ENCODE assay signal across 9 mouse cellular contexts in genomic region chr12:17692953-17693352, GRCm38 (mm10). TPM values are rescaled to one million over a fixed set of nuclear protein-coding genes. Genes with fewer than 3 reads are reported as not detected.
A peak's percentile ranks its signal among the peaks of the same experiment; 100 is the strongest.
DNase-seq lines count a peak whose midpoint lies in the region; ATAC-seq and TF ChIP-seq lines count a peak whose summit lies in the region.
"Had no signal": no experiment of that assay in that cellular context is flagged by ENCODE, and none has a peak within 500 bp of the region (broad histone marks: within the 10 kb centered on the region; RNA-seq: fewer than 3 reads in every experiment).

No protein-coding gene starts in this region.

- no peaks in the 10 kb centered on the region for H3K9me3 ChIP-seq in limb, embryonic 12.5 days
- no peaks in the 10 kb centered on the region for H3K9me3 ChIP-seq in limb, embryonic 10.5 days (replicated peaks)
- H3K9me3 ChIP-seq in hindbrain, postnatal 0 days (ENCODE audit: low read length) = no peaks in the 10 kb centered on the region
- no peaks in the 10 kb centered on the region for H3K9me3 ChIP-seq in midbrain, postnatal 0 days (ENCODE audit: low read length)

- 0 out of 2 replicates have a peak overlapping the region, but pooled peaks have one; percentile 19 for H3K4me2 ChIP-seq in limb, embryonic 12.5 days
- H3K4me2 ChIP-seq in hindbrain, postnatal 0 days (ENCODE audit: low read depth, low read length) = peak overlapping the region; percentile 96
- peak overlapping the region; percentile 96 for H3K4me2 ChIP-seq in midbrain, postnatal 0 days (ENCODE audit: low read depth, low read length, poor library complexity, severe bottlenecking)

- WGBS in limb, embryonic 12.5 days = 51% methylated on average over 4 of the region's 4 CpGs
- WGBS in limb, embryonic 10.5 days = 68% methylated on average over 4 of the region's 4 CpGs
- 58% methylated on average over 4 of the region's 4 CpGs for WGBS in hindbrain, postnatal 0 days
- WGBS in midbrain, postnatal 0 days = 67% methylated on average over 4 of the region's 4 CpGs

- H3K27ac ChIP-seq in limb, embryonic 12.5 days = no peak overlapping the region
- no peak overlapping the region for H3K27ac ChIP-seq in limb, embryonic 10.5 days
- H3K27ac ChIP-seq in hindbrain, postnatal 0 days = no peak overlapping the region
- no peak overlapping the region for H3K27ac ChIP-seq in midbrain, postnatal 0 days (ENCODE audit: low read depth, low read length)

- peak; percentile 16 for DNase-seq in cerebellum, adult 8-10 months
- no peak for DNase-seq in cerebellum, adult 11-12 months
- DNase-seq in limb, embryonic 10.5 days (ENCODE audit: low spot score) = no peak
- DNase-seq in hindbrain, postnatal 0 days (ENCODE audit: low spot score) = no peak
- no peak for DNase-seq in midbrain, postnatal 0 days (ENCODE audit: low spot score)
- DNase-seq in right cerebral cortex, postnatal 10 days (ENCODE audit: low spot score in 2 of 2) = no peak
- DNase-seq in right cerebral cortex, adult 18-20 months = no peak

- ATAC-seq in limb, embryonic 12.5 days (ENCODE audit: insufficient number of reproducible peaks, insufficient read depth, low FRiP score, low TSS enrichment, low read depth) = no peak
- no peak for ATAC-seq in hindbrain, postnatal 0 days
- ATAC-seq in midbrain, postnatal 0 days (ENCODE audit: low FRiP score) = no peak
- ATAC-seq: Patski had no signal

- no peak overlapping the region for H3K9ac ChIP-seq in limb, embryonic 12.5 days (replicated peaks)
- H3K9ac ChIP-seq in hindbrain, postnatal 0 days (replicated peaks; ENCODE audit: low read length) = no peak overlapping the region; the same call in 1 of the 2 replicates
- no peak overlapping the region for H3K9ac ChIP-seq in midbrain, postnatal 0 days (replicated peaks; ENCODE audit: low read length, poor library complexity, severe bottlenecking)

- peaks cover 38% of the 10 kb centered on the region for H3K4me1 ChIP-seq in limb, embryonic 12.5 days (replicated peaks)
- H3K4me1 ChIP-seq in limb, embryonic 10.5 days = peaks cover 64% of the 10 kb centered on the region
- H3K4me1 ChIP-seq in hindbrain, postnatal 0 days (ENCODE audit: insufficient read depth, low read length) = peaks cover 16% of the 10 kb centered on the region
- no peaks in the 10 kb centered on the region for H3K4me1 ChIP-seq in midbrain, postnatal 0 days (ENCODE audit: insufficient read depth, low read length)

- H3K4me3 ChIP-seq in limb, embryonic 12.5 days (replicated peaks) = no peak overlapping the region
- H3K4me3 ChIP-seq in limb, embryonic 10.5 days = no peak overlapping the region
- H3K4me3 ChIP-seq in hindbrain, postnatal 0 days (ENCODE audit: low read length) = 0 out of 2 replicates have a peak overlapping the region, but pooled peaks have one; percentile 73
- H3K4me3 ChIP-seq in midbrain, postnatal 0 days (ENCODE audit: low read depth, low read length) = no peak overlapping the region; the same call in 1 of the 2 replicates

- H3K27me3 ChIP-seq in limb, embryonic 12.5 days = peaks cover 6% of the 10 kb centered on the region
- no peaks in the 10 kb centered on the region for H3K27me3 ChIP-seq in limb, embryonic 10.5 days (ENCODE audit: low read depth, poor library complexity, severe bottlenecking)
- no peaks in the 10 kb centered on the region for H3K27me3 ChIP-seq in hindbrain, postnatal 0 days (ENCODE audit: insufficient read depth, low read length)
- no peaks in the 10 kb centered on the region for H3K27me3 ChIP-seq in midbrain, postnatal 0 days (ENCODE audit: insufficient read depth, low read length)
- H3K27me3 ChIP-seq: Patski had no signal

- no peaks in the 10 kb centered on the region for H3K36me3 ChIP-seq in limb, embryonic 12.5 days
- H3K36me3 ChIP-seq in limb, embryonic 10.5 days = no peaks in the 10 kb centered on the region
- no peaks in the 10 kb centered on the region for H3K36me3 ChIP-seq in hindbrain, postnatal 0 days (ENCODE audit: insufficient read depth, low read length)
- no peaks in the 10 kb centered on the region for H3K36me3 ChIP-seq in midbrain, postnatal 0 days (ENCODE audit: insufficient read depth, low read length)

- TF ChIP-seq CTCF in hindbrain, postnatal 0 days (IDR thresholded peaks at IDR 0.05; ENCODE audit: low read depth) = no peak
- no peak for TF ChIP-seq CTCF in midbrain, postnatal 0 days (IDR thresholded peaks at IDR 0.05)

RNA-seq across cellular contexts. Expression of gene Hpcal1, which starts 2.3 kb away (rescaled TPM):
- polyA plus RNA-seq in limb, embryonic 12.5 days (2016; fragmentation: Nextera tagmentation; extraction: Ambion mirVana) = 24.0 and 27.0 TPM in 2 replicates
- 34.2 and 35.3 TPM in 2 replicates for polyA plus RNA-seq in limb, embryonic 10.5 days (2016; fragmentation: Nextera tagmentation; extraction: Ambion mirVana)
- total RNA-seq in hindbrain, postnatal 0 days (2014; rRNA removed) = 93.9 and 95.2 TPM in 2 replicates
- polyA plus RNA-seq in hindbrain, postnatal 0 days (2015; fragmentation: Nextera tagmentation; extraction: Ambion mirVana) = 171 and 180 TPM in 2 replicates
- 75.0 and 94.0 TPM in 2 replicates for total RNA-seq in midbrain, postnatal 0 days (2014; rRNA removed)
- 139 and 149 TPM in 2 replicates for polyA plus RNA-seq in midbrain, postnatal 0 days (2015; fragmentation: Nextera tagmentation; extraction: Ambion mirVana)

Comparison
In these comparisons a context has a peak if more than half of its experiments do, and no peak if none do; other contexts are left out.
1. H3K4me2 ChIP-seq: peak in every context shown above with its lines; median percentile 96 in hindbrain, postnatal 0 days; 96 in midbrain, postnatal 0 days; 19 in limb, embryonic 12.5 days.